Comparison of ENCODE assay signal across 9 mouse cellular contexts in genomic region chr9:35030823-35031222, GRCm38 (mm10).
DNase-seq lines count a peak whose midpoint lies in the region; ATAC-seq and TF ChIP-seq lines count a peak whose summit lies in the region.
"Had no signal": no experiment of that assay in that cellular context is flagged by ENCODE, and none has a peak within 500 bp of the region (broad histone marks: within the 10 kb centered on the region; RNA-seq: fewer than 3 reads in every experiment).

No protein-coding gene starts in this region.

- H3K9ac ChIP-seq in heart, postnatal 0 days (replicated peaks; ENCODE audit: low read depth, low read length) = no peak overlapping the region
- no peak overlapping the region for H3K9ac ChIP-seq in lung, embryonic 14.5 days
- H3K9ac ChIP-seq: midbrain, embryonic 12.5 days had no signal

- H3K27me3 ChIP-seq in heart, postnatal 0 days (ENCODE audit: control insufficient read depth, insufficient read depth, low read length) = peaks cover 3% of the 10 kb centered on the region; the same call in 1 of the 2 replicates
- 0 out of 2 replicates have a peak, but pooled peaks cover 1% of the 10 kb centered on the region for H3K27me3 ChIP-seq in lung, embryonic 14.5 days (ENCODE audit: insufficient read depth, low read length)

- no peaks in the 10 kb centered on the region for H3K9me3 ChIP-seq in heart, postnatal 0 days (replicated peaks; ENCODE audit: control insufficient read depth, low read length)
- no peaks in the 10 kb centered on the region for H3K9me3 ChIP-seq in lung, embryonic 14.5 days (ENCODE audit: low read depth, low read length)
- H3K9me3 ChIP-seq: midbrain, embryonic 12.5 days had no signal

- no peak for TF ChIP-seq POLR2A in brain, embryonic 14.5 days (IDR thresholded peaks at IDR 0.05; ENCODE audit: borderline replicate concordance, extremely low read depth, insufficient read depth, insufficient read length, poor library complexity, severe bottlenecking)

- peak; percentile 65 for DNase-seq in heart, postnatal 0 days (ENCODE audit: low spot score)
- no peak for DNase-seq in heart, adult 11 months
- DNase-seq in lung, embryonic 14.5 days = peak; percentile 76
- DNase-seq in lung, postnatal 4 days = no peak
- DNase-seq in brain, embryonic 14.5 days (ENCODE audit: low read depth) = peak; percentile 51
- DNase-seq in skeletal muscle tissue, adult 2 months (ENCODE audit: low read depth, low spot score) = peak; percentile 24
- DNase-seq in urinary bladder, postnatal 4 days (ENCODE audit: low spot score in 2 of 2) = no peak

- peaks cover 24% of the 10 kb centered on the region for H3K4me1 ChIP-seq in heart, postnatal 0 days (ENCODE audit: control insufficient read depth, insufficient read depth)
- H3K4me1 ChIP-seq in lung, embryonic 14.5 days (ENCODE audit: insufficient read depth) = peaks cover 9% of the 10 kb centered on the region; the same call in 1 of the 2 replicates
- H3K4me1 ChIP-seq: midbrain, embryonic 12.5 days had no signal

- no peak overlapping the region for H3K27ac ChIP-seq in heart, postnatal 0 days (ENCODE audit: low read depth)
- H3K27ac ChIP-seq in lung, embryonic 14.5 days (ENCODE audit: low read depth) = no peak overlapping the region
- H3K27ac ChIP-seq: midbrain, embryonic 12.5 days had no signal

- no peak overlapping the region for H3K4me2 ChIP-seq in heart, postnatal 0 days (ENCODE audit: low read depth, low read length)
- H3K4me2 ChIP-seq in lung, embryonic 14.5 days = no peak overlapping the region
- H3K4me2 ChIP-seq: midbrain, embryonic 12.5 days had no signal

- H3K36me3 ChIP-seq in heart, postnatal 0 days (replicated peaks; ENCODE audit: control insufficient read depth, insufficient read depth, low read length) = no peaks in the 10 kb centered on the region
- no peaks in the 10 kb centered on the region for H3K36me3 ChIP-seq in lung, embryonic 14.5 days (ENCODE audit: insufficient read depth)
- H3K36me3 ChIP-seq: midbrain, embryonic 12.5 days had no signal

- TF ChIP-seq CTCF in heart, postnatal 0 days (IDR thresholded peaks at IDR 0.05; ENCODE audit: low read depth) = peak; percentile 77
- TF ChIP-seq CTCF in lung, embryonic 14.5 days (IDR thresholded peaks at IDR 0.05; ENCODE audit: low read depth) = peak; percentile 60
- peak; percentile 38; the same call in 1 of the 2 replicates for TF ChIP-seq CTCF in brain, embryonic 14.5 days (IDR thresholded peaks at IDR 0.05; ENCODE audit: borderline replicate concordance, extremely low read depth, insufficient read depth, insufficient read length)

- WGBS in heart, postnatal 0 days = 52% methylated on average over 5 of the region's 5 CpGs
- WGBS in lung, embryonic 14.5 days = 55% methylated on average over 5 of the region's 5 CpGs

- no peak overlapping the region for H3K4me3 ChIP-seq in heart, postnatal 0 days (ENCODE audit: low read depth, low read length)
- no peak overlapping the region for H3K4me3 ChIP-seq in lung, embryonic 14.5 days (ENCODE audit: low read depth, low read length)
- H3K4me3 ChIP-seq: midbrain, embryonic 12.5 days had no signal

- TF ChIP-seq EP300 in heart, postnatal 0 days (IDR thresholded peaks at IDR 0.05; ENCODE audit: low read depth) = no peak

- no peak for ATAC-seq in heart, postnatal 0 days (ENCODE audit: insufficient read depth, low read depth)
- ATAC-seq in lung, embryonic 14.5 days (ENCODE audit: insufficient read depth) = no peak; the same call in 1 of the 2 replicates
- ATAC-seq in erythroid progenitor cell, adult 5-6 weeks (replicated peaks; ENCODE audit: low FRiP score, poor library complexity, severe bottlenecking) = no peak

Comparison
In these comparisons a context has a peak if more than half of its experiments do, and no peak if none do; other contexts are left out.
1. DNase-seq: peak in heart, postnatal 0 days (single experiment), lung, embryonic 14.5 days (single experiment), brain, embryonic 14.5 days (single experiment) and skeletal muscle tissue, adult 2 months (single experiment); none in heart, adult 11 months (single experiment), lung, postnatal 4 days (0 of 2) and urinary bladder, postnatal 4 days (0 of 2).
2. Peak in every context shown above with its lines, with median percentiles within 50 percentile points of each other: CTCF ChIP-seq.